Mouse (Mus musculus) CH12.LX (cell line): ENCODE results near the gene Fryl.

Experiments
- CHD2 ChIP-seq: IDR thresholded peaks from 2 replicates; pipeline ENCODE4 v1.6.1; 2011; ENCODE audit warnings: low read length, improper control_type of control experiment
- CTCF ChIP-seq, 2 experiments: IDR thresholded peaks in 1 of 2; conservative IDR thresholded peaks in 1 of 2; 2 replicates each; pipeline ENCODE4 v1.5.1; 2011 to 2012; ENCODE audit warnings: low read depth in 2 of 2, low read length in 2 of 2, improper control_type of control experiment in 1 of 2, inconsistent platforms in 1 of 2, mild to moderate bottlenecking in 1 of 2, moderate library complexity in 1 of 2
- EP300 ChIP-seq: IDR thresholded peaks from 2 replicates; pipeline ENCODE4 v1.6.1; 2011; ENCODE audit warnings: low read length, improper control_type of control experiment
- MAFK ChIP-seq: IDR thresholded peaks from 2 replicates; pipeline ENCODE4 v1.6.1; 2011; ENCODE audit warnings: low read length, improper control_type of control experiment; ENCODE audit not compliant: insufficient replicate concordance
- MXI1 ChIP-seq: IDR thresholded peaks from 2 replicates; pipeline ENCODE4 v1.6.1; 2011; ENCODE audit warnings: mild to moderate bottlenecking, low read depth, low read length, improper control_type of control experiment
- NELFE ChIP-seq: IDR thresholded peaks from 2 replicates; pipeline ENCODE4 v1.6.1; 2011; ENCODE audit warnings: low read depth, low read length, improper control_type of control experiment
- PAX5 ChIP-seq: IDR thresholded peaks from 2 replicates; pipeline ENCODE4 v1.6.1; 2012; ENCODE audit warnings: low read length, inconsistent platforms, mixed read lengths
- SIN3A ChIP-seq: IDR thresholded peaks from 2 replicates; pipeline ENCODE4 v1.6.1; 2012; ENCODE audit warnings: low read length, improper control_type of control experiment, inconsistent platforms
- SMC3 ChIP-seq: IDR thresholded peaks from 2 replicates; pipeline ENCODE4 v1.6.1; 2011; ENCODE audit warnings: low read depth, low read length, improper control_type of control experiment

DNA sequence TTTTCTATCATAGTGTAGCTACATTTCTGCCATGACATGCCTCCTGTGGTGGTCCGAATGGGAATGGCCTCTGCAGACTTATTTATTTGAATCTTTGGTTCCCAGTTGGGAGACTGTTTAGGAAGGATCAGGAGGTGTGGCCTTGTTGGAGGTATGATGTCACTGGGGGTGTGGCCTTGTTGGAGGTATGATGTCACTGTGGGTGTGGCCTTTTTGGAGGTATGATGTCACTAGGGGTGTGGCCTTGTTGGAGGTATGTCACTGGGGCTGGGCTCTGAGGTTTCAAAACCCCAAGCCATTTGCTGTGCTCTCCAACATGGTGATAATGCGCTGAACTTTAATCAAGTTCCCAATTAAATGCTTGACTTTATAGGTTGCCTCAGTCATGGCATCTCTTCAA is 212.4 kb downstream of the Fryl start:
- TF ChIP-seq CTCF (conservative IDR thresholded peaks at IDR 0.05 in 1 of 2, IDR thresholded peaks at IDR 0.05 in 1 of 2; ENCODE audit: low read depth in 2 of 2, low read length in 2 of 2) (no peak), SIN3A (no peak), PAX5 (no peak), MXI1 (no peak), EP300 (no peak), NELFE (no peak), SMC3 (no peak), MAFK (no peak), CHD2 (no peak)
